Mouse (Mus musculus) lung, postnatal 14 days (tissue): ENCODE measurements around the gene Proser2.

Experiments used
- DNase-seq: peaks from one replicate; pipeline ENCODE4 v3.0.0; 2021

The Proser2 gene

GRCm38 (mm10) chr2:6129555-6130355 lies at the start of gene Proser2:
Gene Proser2 (minus strand): TSS chr2:6130211.
- DNase-seq: peak; percentile 81

DNA sequence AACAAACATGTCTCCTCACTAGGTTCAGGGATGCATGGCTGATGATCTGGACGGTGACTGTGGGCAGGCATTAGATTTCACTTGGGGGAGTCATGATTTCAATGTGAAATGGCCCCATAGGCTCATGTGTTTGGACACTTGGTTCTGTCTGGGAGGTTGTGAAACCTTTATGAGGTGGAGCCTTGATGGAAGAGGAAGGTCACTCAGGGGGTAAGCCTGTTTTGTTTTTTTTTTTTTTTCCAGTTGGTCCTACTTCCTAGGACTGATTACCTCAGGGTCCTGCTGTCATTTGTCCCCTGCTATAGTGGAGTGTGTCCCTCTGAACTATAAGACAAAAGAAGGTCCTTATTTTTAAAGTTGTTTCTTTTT lies 49.7 kb upstream of the Proser2 start:
- DNase-seq: no peak

- no peak for DNase-seq
Measured at GRCm38 (mm10) chr2:6178901-6179748, 49.1 kb upstream of the Proser2 start.

- DNase-seq: no peak
Measured at GRCm38 (mm10) chr2:6173013-6173412, 43.0 kb upstream of the Proser2 start.

- no peak for DNase-seq
Measured at GRCm38 (mm10) chr2:6168560-6168959, 38.5 kb upstream of the Proser2 start.

GRCm38 (mm10) chr2:6167843-6168558 lies 38.0 kb upstream of the Proser2 start:
- DNase-seq: peak; percentile 91

GRCm38 (mm10) chr2:6165771-6166170 lies 35.8 kb upstream of the Proser2 start:
- DNase-seq: peak; percentile 70

GRCm38 (mm10) chr2:6164606-6165290 lies 34.7 kb upstream of the Proser2 start:
- no peak for DNase-seq

DNA sequence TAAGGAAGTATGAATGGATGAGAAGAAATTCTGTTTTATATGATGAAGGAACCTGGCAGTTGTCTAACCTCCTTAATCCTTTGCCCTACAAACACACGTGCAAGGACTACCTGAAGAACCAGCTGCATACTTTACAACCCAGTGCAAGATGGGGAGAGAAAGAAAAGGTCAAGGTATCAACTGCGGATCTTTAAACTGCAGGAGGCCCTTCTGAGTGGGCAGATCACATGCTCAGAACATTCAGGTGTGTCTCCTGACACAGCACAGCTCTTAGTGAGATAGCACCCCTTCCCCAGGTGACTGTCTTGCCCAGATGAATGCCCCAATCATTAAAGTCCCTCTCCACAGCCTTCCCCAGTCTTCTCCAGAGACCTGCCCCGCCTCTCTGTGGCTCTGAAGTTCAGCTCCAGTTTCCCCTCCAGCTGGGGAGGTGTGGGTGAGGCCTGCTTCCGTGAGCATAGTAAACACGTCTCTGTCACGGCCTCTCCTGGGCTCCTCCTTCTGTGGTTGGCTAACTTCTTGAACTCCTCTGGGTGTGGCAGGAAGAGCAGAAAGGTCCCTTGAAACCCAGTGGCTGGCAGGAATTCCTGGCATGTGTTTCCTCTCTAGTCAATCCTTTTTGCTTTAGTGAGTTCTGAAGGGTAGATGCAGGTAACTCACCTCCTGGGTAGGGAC lies 32.5 kb upstream of the Proser2 start:
- peak; percentile 51 for DNase-seq

GRCm38 (mm10) chr2:6159735-6160134 lies 29.7 kb upstream of the Proser2 start:
- no peak for DNase-seq

- no peak for DNase-seq
Measured at GRCm38 (mm10) chr2:6159219-6159618, 29.2 kb upstream of the Proser2 start.

- DNase-seq: no peak
Measured at GRCm38 (mm10) chr2:6157635-6158034, 27.6 kb upstream of the Proser2 start.

DNA sequence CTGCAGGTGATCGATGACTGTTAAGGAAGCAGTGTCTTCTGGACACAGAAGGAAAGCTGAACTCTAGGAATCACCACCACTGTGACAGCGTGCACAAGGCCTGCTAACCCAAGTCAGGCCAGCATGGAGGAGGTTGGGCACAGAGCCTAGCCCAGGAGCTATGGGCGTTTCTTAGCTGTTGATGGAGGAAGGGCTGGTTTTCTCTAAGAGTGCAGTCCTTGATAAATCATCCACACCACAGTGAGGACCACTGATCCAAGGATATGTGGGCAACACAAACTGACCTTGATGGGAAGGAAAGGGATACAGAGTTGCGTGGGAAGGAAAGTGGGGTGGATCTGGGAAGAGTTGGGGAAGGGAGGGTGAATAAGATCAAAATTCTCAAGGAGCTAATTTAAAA lies 27.2 kb upstream of the Proser2 start:
- DNase-seq: no peak

DNA sequence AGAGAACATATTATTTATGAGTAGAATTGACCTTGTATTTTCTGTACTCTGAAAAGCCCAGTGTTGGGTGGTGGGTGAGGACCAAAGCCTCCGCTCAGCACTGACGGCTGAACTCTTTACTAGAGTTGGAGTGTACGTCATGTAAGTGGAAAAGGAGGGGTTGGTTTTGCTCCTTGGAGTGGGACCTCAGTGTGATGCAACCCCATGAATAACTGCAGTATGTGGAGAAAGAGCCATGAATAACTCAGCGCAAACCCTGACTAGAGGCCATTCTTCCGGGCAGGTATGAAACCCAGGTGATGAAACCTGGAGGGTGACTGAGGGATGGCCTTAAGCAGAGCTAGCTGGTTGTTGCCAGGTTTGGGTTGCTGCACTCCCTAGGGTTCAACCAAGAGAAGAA lies 19.8 kb upstream of the Proser2 start:
- DNase-seq: no peak

- no peak for DNase-seq
Measured at GRCm38 (mm10) chr2:6146901-6147300, 16.9 kb upstream of the Proser2 start.

- DNase-seq: no peak
Measured at GRCm38 (mm10) chr2:6146257-6146656, 16.2 kb upstream of the Proser2 start.

DNA sequence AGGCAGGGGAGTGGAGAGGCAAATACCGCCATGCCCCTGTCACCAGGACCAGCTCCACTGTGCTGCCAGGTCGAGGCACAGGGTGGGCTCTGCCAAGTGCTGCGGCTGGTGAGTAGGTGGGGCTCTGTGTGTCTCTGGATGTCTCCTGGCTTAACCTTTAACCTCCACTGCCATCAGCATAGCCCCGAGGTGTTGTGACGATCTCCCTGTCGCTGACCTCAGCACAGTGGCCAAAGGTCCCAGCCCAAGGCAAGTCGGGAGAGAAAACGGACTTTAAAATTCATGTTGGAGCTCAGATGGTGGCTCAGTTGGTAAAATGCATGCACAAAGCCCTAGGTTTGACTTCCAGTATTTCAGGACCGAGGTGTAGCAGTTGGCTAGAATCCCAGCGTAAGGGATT lies 15.6 kb upstream of the Proser2 start:
- no peak for DNase-seq

DNA sequence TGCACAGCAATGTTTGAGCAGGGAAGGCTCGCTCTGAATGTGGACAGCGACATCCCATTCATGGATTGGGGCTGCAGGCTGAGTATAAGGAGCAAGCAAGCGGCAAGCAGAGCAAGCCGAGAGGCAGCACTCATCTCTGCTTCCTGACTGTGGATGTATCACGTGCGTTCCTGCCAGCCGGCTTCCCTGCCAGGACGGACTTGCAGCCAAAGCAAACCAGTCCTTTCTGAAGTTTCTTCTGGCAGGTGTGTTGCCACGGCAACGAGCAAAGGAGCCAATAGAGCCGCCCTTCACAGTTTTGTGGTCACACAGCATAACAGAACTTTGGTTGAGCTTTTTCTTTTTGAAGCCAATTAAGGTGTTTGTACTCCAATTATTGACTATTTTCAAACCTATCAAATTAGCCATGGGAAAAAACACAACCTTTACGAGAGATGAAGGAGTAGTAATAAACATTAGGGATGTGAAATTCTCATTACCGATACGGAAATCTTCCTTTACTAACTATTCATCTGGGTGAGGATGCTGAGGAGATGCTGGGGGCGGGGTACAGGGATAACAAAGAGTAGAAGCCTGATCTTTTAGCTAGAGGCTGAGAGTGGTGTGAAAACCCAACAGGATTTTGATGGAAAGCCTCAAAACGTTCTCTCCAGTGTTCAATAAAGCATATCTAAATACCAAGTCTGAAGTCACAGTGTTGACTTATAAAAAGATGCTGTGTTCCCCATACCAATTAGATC lies 13.1 kb upstream of the Proser2 start:
- no peak for DNase-seq

GRCm38 (mm10) chr2:6140572-6141161 lies 10.7 kb upstream of the Proser2 start:
- no peak for DNase-seq

- no peak for DNase-seq
Measured at GRCm38 (mm10) chr2:6133871-6134270, 3.9 kb upstream of the Proser2 start.

DNA sequence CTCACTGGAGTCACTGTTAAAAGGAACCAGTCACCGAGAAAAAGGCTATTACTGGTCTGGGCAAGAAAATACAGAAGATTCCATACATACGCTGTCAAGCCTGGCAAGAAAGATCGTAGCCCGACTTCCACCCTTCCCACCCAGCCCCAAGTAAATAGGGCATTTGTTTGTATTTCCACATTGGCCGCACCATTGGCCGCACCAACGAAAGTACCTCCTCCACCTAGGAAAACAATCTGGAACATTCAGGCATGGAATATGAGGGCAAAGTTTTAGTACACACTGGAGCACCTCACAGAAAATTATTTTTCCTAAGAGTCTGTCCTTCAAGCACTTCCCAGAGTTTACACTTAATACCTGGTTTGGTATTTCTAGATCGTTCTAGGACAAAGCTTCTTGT lies 1.1 kb downstream of the Proser2 start:
- no peak for DNase-seq
